Mouse (Mus musculus) right cerebral cortex, adult 2 months (tissue): Measurements from ENCODE around the gene Bcs1l.

ENCODE experiments used
- DNase-seq, 2 experiments: peaks; one replicate each; pipeline ENCODE4 v3.0.0; 2021 to 2022; ENCODE audit warnings: low spot score in 2 of 2

The Bcs1l gene

GRCm38 (mm10) chr1:74587773-74588445 lies at the start of gene Bcs1l, which contains the start of gene Zfp142:
Gene Bcs1l (plus strand): TSS chr1:74588289.
Gene Zfp142 (minus strand): TSS chr1:74588246.
- peak; percentile 98 to 99 for DNase-seq

- no peak for DNase-seq
Measured at GRCm38 (mm10) chr1:74538650-74539049, 49.4 kb upstream of the Bcs1l start.

- peak; percentile 15 to 43 for DNase-seq
Measured at GRCm38 (mm10) chr1:74542451-74542961, 45.6 kb upstream of the Bcs1l start, which contains the start of gene Plcd4. Gene Plcd4 (plus strand): TSS chr1:74542888.

- no peak for DNase-seq
Measured at GRCm38 (mm10) chr1:74544184-74544583, 43.9 kb upstream of the Bcs1l start, which contains the start of gene Usp37. Gene Usp37 (minus strand): TSS chr1:74544284.

- DNase-seq, result no peak
Measured at GRCm38 (mm10) chr1:74559061-74559460, 29.0 kb upstream of the Bcs1l start.

GRCm38 (mm10) chr1:74565834-74566233 lies 22.3 kb upstream of the Bcs1l start:
- DNase-seq, result no peak

- DNase-seq, result no peak
Measured at GRCm38 (mm10) chr1:74569739-74570719, 18.1 kb upstream of the Bcs1l start.

- no peak for DNase-seq
Measured at GRCm38 (mm10) chr1:74582621-74583020, 5.5 kb upstream of the Bcs1l start.

GRCm38 (mm10) chr1:74584616-74585398 lies 3.3 kb upstream of the Bcs1l start:
- DNase-seq, result no peak

- DNase-seq, result peak; percentile 85 to 87
Measured at GRCm38 (mm10) chr1:74587233-74587772, 786 bp upstream of the Bcs1l start.

GRCm38 (mm10) chr1:74594434-74594833 lies 6.3 kb downstream of the Bcs1l start:
- no peak for DNase-seq

GRCm38 (mm10) chr1:74600501-74601266 lies 12.6 kb downstream of the Bcs1l start:
- DNase-seq, result no peak

- peak; percentile 88 to 90 for DNase-seq
Measured at GRCm38 (mm10) chr1:74601267-74601962, 13.3 kb downstream of the Bcs1l start, which contains the start of the genes Rnf25 and Stk36. Gene Rnf25 (minus strand): TSS chr1:74601397. Gene Stk36 (plus strand): TSS chr1:74601445.

GRCm38 (mm10) chr1:74624183-74624582 lies 36.1 kb downstream of the Bcs1l start:
- DNase-seq, result no peak

GRCm38 (mm10) chr1:74626076-74626475 lies 38.0 kb downstream of the Bcs1l start:
- no peak for DNase-seq

- no peak for DNase-seq
Measured at GRCm38 (mm10) chr1:74628001-74628400, 39.9 kb downstream of the Bcs1l start.

GRCm38 (mm10) chr1:74632734-74633133 lies 44.6 kb downstream of the Bcs1l start:
- no peak for DNase-seq
